Mouse (Mus musculus): Measurements from ENCODE around the gene Lman2l.
A peak's percentile ranks its signal among the peaks of the same experiment; 100 is the strongest.

Lman2l gene

DNA sequence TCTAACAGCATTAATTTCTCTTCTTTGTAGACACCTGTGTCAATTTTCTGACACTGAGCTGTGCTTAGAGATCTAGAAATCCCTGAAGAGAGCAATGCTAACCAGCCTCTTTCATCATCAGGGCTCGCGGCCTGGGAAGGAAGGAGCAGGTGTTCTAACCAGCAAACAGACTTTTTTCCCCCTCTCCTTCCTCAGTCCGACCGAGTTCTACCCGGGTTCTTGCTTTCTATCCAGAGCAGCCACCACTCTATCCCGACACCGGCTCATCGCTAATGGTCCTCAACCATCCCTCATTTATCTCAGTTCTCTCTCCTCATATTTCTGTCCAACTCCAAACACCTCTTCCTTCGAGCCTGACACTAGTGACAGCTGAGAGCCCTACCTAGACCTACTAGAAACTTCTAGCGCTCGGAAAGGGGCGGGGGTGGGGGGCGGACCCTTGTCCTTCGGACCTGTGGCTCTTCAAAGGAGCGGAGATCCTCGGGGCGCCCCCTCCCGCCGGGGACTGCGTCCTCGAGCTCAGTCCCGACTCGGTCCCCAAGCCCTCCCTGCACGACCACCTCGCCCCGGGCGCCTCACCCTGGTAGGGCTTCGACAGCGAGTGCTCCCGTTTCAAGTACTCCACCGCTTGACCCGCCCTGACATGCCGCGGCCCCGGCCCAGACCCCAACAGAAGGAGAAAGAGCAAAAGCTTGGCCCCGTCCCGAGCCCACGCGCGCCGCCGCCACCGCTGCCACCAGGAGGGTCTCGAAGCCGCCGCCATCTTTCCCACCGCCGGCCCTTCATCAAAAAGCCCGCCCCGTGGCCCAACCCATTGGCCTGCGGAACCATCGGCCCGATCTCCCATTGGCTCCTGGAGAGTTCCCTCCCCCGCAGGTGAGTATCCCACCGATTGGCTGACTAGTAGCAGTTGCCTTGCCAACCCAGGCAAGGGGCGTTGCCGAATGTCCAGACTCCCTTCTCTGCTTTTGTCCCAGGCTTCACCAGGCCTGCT is at the start of gene Lman2l:
Gene Lman2l, minus strand, starts transcription at position 801 of the 994 bp plus-strand sequence.
- peak; percentile 95 to 98 for DNase-seq (ENCODE audit: low spot score in 2 of 2)

DNA sequence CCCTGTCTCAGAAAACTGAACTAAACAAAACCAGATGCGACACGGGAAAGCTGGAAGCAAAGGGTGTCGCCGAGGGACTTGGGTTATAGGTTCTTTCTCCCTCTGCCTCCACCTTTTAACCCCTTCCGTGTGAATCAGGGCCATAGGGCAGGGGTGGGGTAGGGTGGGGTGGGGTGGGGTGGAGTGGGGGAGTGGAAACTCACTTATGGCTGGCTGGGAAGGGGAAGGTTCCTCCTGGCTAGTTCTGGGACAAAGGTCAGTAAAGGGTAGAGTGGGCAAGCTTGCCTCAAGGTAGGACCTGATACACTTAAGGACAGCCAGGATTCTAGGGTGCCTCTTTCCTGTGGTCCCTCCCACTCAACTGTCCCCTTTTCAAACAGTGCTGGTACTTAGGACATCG is 48.2 kb upstream of the Lman2l start:
- DNase-seq (ENCODE audit: low spot score in 2 of 2) = no peak

DNA sequence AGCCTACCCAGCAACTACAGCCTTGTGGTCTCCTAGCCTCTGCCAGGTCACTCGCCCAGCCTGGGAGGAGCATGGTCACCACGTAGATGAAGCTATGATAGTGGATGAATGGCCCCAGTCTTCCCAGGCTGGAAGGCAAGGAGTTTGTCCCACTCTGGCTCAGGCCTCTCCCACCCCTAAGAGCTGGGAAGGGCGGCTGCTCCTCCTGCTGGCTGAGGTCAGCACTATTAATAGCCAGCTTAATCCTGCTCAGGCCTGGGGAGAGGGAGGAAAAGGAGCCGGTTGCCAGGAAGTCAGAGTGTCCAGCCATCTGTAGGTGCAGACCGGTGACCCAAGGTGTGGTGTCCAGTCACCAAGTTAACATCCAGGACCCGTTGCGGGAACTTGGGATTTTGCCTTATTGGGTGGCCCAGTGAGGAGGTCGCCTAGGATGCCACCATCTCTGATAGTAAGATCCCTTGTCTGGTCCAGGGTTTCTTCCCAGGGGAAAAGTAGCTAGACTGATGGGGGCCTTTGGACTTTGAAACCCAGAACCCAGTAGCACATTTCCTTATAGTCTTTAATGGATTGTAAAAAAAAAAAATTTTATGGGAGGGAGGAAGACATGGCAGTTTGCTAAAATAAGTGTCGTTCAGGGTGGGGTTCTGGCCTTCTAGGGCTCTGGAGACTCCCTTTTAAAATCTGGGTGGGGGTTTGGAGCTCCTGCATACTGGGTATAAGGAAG is 47.5 kb upstream of the Lman2l start:
- no peak for DNase-seq (ENCODE audit: low spot score in 2 of 2)

DNA sequence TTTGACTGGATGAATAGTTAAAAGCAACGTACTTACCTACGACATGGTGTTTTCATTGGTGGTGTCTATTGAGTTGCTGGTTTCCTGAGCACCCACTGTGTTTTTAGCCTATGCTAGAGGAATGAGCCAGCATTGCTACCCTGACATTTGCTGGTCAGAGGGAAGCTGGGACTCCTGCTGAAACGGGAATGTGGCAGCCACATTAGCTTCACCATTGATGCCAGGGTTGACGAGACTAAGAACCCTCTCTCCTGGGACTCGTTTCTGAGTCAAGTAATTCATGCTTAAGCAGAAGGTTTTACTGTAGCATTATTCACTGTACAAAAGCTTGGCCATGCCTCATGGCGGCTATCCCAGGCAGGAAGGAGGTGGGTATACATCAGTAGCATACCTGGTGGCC is 44.6 kb upstream of the Lman2l start:
- DNase-seq (ENCODE audit: low spot score in 2 of 2) = no peak

DNA sequence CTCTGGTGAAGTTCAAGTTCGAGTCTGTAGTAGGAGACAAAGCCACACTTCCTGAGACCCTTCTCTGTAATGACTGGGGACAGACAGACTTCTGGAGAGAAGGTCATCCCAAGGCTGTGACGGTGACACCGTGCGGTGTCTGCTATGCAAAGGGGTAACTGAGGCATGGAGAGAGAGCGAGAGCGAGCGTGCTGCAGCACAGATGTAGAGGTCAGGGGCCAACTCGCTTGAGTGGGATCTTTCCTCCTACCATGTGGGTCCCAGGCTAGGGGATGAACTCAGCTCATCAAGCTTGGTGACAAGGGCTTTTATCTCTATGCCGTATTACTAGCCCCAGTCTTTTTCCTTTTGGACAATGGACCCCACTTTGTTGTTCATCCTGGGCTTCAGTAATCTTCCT is 42.0 kb upstream of the Lman2l start:
- no peak for DNase-seq (ENCODE audit: low spot score in 2 of 2)

DNA sequence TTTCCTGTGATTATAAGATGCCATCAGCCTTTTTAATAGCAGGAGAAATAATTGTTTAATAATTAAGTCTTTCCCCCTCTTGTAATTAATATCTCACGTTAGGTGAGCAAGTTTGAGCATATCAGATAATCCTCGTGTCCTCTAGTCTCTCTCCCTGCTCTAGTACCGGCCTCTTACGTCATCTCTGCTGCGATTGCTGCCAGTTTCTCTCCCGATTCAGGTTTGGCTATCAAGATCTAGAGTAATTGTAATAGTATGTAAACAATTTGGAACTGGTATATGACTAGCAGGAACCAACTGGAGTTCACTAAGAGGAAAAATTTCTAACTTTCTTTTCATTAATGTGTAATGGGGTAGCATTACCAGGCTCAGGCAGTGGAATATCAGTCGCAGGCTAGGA is 40.0 kb upstream of the Lman2l start:
- DNase-seq (ENCODE audit: low spot score in 2 of 2) = no peak

DNA sequence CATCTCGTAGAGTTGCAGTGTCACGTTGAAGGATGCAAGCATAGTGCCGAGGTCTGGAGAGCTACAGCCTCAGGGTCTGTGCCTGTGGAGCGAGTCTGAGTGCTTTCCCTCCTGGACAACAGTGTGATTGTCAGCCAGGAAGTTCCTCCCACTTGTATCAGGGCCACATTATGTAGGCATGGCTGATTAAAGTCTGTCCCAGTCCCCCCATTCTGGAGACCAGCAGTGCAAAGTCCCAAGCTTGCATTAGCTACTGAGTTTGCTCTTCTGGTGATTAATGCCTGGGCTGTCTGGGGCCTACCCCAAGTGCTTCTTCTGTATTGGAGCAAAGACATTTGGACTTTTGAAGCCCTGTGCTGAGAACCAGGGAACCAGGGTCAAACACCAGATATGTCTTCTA is 38.8 kb upstream of the Lman2l start:
- DNase-seq (ENCODE audit: low spot score in 2 of 2) = no peak

DNA sequence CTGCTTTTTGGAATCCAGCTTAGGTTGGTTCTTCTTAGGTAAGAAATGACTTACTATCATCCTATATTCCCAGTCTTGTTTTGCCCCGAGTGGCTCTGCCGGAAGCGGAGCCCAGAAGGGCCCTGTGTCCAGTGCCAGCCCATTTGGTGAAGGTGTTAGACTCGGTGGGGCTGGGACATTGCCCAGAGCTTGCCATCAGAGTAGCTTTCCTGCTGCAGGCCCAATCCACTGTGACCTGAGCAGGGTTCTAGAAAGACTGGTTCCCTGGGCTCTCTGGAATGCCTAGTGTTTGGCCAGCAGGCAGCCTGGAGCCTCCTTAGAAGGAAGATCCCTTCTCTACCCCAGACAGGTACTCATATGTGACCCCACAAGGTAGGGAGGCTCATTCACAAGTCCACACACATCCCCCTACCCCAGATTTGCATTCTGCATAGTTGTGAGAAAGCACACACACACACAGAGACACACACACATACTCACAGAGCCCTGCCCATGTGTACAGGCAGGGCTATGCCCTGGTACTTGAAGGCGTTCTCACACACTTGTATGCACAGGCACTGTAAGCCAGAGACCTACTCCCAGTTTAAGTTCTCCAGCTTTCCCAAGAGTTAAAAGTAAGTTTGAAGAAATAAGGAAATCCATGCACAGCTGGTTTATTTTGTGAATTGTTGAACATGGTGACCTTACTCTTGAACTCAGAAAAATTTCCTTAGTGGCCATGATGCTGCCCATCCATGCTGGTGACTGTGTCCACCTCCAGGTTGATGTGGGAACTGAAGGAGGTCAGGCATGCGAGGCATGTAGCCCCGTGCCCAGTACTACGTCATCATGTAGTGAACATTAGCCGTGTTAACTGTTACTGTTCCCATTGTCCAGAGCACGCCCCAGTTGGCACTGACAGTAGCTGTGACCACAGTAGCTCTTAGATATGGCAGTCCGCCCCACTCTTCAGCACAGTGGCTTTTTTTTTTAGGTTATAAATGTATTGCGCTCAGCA is 35.1 kb upstream of the Lman2l start:
- DNase-seq (ENCODE audit: low spot score in 2 of 2) = no peak

DNA sequence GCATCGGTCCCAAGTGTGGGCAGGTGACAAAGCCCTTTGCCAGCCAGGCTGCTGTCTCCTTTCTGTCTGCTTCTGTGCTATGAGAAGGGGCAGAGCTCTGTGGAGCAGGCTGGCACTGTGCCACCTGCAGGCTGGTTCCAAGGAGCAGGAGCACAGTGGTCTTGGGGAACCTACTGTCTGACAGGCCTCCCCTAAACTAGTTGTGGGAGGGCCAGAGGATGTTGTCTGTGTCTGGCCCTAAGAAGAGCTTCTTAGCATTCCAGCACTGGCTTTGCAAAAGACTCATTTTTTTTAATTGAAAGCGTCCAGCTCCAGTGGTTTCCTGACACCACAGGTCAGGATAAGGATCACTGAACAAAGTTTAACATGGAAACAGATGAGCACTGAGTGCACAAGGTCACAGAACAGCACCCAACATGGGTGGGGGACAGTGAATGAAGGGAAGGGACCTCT is 33.3 kb upstream of the Lman2l start:
- DNase-seq (ENCODE audit: low spot score in 2 of 2) = no peak

DNA sequence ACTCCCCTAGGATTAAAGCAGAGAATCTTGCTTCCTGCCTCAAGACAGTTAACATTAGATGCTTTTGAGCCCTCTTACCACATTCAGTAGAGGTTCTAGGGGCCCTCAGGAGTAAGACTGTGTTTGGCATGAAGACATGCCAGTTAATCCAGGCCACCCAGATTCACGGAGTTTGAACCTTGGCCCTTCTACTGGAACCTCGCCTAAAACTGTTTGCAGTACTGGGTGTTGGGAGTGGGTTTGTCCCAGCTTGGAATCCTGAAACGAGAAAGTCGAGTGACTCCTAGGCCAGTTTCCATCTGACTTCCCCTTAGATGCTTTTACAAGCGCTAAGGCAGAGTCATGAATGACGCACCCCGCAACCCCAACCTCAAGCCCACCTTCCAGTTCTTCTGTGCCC is 31.4 kb upstream of the Lman2l start:
- DNase-seq (ENCODE audit: low spot score in 2 of 2) = no peak

DNA sequence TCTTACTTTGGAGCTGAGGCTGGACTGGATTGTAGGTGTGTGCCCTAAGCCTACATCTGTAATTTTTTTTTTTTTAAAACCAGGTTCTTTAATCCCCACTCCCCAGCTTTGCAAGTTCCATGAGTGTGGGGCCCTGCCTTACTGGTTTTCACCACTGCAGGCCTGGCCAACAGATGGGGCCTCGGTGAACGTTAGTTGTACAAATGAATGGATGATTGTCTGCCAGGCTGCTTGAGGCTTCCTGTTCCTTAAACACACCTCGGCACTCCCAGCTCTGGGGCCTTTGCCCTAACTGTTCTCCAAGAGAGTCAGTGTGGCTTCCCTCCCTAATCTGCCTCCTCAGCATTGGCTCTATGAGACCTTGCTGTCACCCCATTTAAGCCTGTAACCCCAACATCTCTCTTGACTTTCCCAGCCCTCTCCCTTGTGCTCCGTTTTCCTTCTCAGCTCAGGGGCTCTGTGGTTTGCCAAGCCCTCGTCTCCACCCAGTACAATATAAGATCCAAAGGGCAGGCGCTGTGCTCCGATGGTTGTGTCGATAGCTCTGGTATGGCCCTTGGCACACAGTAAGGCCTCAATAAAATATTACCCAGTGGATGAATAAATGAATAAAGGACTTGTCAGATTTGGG is 30.5 kb upstream of the Lman2l start:
- DNase-seq (ENCODE audit: low spot score in 2 of 2) = no peak

DNA sequence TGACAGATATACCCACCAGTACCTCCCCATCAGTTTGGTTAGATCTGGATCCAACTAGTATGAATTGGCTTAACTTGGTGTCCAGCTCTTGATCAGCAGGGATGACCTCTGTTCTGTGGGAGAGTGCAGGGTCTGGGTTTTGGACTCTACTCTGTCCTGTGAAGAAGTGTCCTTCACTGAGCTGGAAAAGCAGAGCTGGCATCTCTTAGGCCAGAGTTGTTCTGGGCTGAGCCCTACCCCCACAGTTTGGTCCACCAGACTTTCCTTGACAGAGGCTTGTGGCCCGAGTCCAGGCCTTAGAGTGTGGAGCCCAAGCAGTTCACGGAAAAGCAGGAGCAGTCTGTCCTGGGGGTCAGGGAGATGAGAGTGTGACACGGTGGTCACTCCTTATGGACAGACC is 29.6 kb upstream of the Lman2l start:
- no peak for DNase-seq (ENCODE audit: low spot score in 2 of 2)

DNA sequence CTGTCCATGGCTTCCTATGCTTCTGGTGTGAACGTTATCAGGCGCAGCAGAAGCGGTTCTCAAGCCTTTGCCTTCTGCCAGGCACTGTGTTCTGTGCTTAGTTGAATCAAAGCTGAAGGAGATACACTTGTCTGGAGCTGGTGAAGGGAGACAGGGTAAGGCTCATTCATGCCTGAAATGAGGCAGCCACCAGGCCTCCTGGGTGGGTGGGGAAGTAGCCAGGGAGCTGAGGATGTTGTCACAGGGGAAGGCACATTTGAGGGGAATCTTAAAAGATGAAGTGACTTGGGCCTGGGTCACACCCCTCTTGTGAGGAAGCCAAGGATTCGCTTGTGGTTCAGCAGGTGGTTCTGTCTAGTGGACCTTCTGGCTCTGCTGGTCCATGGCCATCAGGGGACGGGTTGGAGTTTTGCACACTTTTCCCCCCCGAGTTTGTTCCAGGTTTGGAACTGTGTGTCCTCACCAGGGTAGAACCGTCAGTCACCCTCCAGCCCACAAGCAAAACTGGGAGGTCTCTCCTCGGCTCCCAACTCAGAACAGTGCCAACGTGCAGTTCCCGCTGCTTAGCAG is 28.2 kb upstream of the Lman2l start:
- no peak for DNase-seq (ENCODE audit: low spot score in 2 of 2)

DNA sequence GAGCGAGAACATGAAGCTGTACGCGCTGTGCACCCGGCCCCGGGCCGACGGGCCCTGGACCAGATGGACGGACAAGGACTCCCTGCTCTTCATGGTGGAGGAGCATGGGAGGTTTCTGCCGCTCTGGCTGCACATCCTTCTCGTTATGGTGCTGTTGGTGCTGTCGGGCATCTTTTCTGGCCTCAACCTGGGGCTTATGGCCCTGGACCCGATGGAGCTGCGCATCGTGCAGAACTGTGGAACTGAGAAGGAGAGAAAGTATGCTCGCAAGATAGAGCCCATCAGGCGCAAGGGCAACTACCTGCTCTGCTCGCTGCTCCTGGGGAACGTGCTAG is 27.0 kb upstream of the Lman2l start:
- no peak for DNase-seq (ENCODE audit: low spot score in 2 of 2)

DNA sequence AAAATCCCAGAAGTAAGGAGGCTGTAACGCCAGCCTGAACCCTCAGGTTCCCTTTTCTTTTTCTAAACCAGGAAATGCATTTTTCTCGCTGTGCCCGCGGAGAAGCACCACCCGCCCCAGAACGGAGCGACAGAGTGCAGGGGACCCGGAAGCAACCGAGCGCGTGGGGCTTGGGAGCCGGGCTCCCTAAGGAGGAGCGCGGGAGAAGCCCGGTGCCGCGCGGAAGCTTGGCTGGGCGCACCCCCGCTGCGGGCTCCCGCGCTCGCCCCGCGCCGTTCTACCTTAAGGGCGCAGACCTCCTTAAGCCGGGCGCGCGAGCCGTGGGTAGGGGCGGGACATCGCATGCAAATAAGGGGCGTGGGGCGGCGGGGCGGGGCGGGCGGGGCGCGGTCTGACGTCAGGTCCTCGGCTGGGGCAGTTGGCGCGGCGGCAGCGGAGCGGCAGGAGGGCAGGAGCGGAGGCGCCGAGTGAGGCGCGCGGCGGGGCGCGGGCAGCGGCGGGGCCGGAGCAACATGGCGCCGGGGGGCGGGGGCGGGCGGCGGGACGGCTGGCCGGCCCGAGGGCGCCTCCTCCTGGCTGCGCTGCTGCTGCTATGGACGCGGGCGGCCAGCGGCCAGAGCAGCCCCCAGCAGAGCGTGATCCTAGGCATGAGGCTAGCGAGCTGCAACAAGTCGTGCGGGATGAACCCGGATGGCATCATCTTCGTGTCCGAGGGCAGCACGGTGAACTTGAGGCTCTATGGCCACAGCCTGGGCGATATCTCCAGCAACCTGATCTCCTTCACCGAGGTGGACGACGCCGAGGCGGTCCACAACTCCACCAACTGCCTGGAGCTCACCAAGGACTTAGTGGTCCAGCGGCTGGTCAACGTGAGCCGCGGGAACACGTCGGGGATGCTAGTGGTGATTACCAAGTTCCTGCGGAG is 26.4 kb upstream of the Lman2l start, which contains the start of gene Cnnm4:
Gene Cnnm4, plus strand, starts transcription at position 440 of the 925 bp plus-strand sequence.
- DNase-seq (ENCODE audit: low spot score in 2 of 2) = peak; percentile 72

DNA sequence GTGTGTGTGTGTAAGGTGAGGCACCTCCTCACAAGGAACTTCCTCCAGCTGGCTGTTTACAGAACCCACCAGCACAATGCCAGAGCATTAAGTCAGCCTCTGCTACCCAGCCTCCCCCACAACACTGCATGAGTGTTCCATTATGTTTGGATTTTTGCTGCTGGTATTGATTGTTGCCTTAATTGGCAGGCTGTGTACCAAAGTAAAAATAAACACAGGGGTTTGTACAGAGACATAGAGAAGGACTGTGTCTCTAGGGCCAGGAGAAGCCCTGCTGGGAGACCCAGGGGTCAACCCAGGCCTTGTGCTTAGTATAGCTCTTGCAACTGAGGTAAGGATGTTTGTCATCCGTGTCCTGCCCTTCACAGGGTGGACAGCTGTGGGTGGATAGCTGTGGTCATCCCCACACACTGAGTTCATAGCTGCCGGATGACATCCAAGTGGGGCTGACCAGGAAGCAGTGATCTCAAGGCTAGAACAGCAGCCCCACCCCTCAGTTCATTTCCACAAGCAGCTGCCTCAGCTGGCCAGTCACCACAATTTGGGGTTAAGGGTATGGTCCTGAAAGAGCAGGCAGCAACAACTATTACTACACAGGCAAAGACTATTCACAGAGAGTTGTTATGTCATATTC is 24.9 kb upstream of the Lman2l start:
- DNase-seq (ENCODE audit: low spot score in 2 of 2) = no peak

DNA sequence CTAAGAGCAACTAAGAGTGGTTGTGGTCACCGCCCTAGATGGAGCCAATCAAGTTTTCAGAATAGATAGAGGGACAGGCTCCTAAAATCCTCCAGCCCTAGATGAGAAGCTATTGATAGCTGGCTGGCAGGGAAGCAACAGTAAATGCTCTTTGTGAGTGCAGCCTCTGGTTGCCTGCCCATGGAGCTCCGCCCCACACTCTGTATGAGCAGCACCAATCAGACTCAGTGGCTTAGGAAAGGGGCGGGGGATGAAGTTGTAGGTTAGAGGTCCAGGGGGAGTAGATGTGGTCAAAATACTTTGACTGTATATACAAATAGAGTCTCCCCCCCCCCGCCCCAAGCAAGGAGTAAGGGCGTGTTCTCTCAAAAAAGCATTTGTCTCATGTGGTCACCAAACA is 22.4 kb upstream of the Lman2l start:
- DNase-seq (ENCODE audit: low spot score in 2 of 2) = no peak

DNA sequence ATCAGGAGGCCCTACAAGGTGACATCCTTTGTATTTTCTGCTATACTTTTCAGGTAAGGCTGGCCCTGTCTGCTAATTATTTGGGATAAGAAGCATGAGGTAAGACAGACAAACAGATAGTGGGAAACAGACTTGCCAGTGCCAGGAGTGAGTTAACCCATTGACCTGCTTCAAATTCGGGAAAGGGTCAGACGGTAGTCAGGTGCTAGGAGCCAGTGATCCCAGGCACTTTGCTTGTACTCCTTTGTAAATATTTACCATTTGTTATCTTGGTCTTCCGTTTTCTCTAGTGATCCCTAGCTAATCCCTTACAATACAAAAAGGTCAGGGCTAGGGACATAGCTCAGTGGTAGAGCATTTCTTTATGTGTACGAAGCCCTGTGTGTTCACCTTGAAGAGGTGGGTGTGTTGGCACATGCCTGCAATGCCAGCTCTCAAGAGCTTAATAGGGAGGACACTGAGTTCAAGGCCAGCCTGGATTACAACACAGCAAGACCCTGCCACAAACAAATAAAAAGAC is 20.6 kb upstream of the Lman2l start:
- DNase-seq (ENCODE audit: low spot score in 2 of 2) = no peak

DNA sequence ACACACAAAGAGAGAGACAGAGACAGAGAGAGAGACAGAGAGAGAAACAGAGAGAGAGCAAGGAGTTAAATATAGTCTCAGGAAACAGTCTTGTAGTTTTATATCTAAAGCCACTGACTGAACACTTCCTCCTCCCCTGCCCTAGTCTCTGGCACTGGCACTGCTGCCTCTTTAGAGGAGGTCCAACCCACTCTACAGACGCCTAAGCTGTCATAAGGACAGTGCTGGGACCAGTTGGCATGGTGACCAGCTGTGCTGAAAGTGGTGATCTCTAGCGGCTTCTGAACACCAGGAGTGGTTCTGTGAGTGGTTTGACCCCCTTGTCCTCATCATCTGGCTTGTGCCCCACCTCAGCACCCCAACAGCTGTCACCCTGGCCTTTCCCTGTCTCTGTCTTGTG is 16.8 kb upstream of the Lman2l start:
- DNase-seq (ENCODE audit: low spot score in 2 of 2) = no peak
